Mouse (Mus musculus): ENCODE data around the gene 5830411N06Rik.

- TF ChIP-seq CTCF (IDR thresholded peaks at IDR 0.05; ENCODE audit: extremely low read depth, insufficient read length, insufficient replicate concordance, low read depth, low read length): no peak
- TF ChIP-seq POLR2A (IDR thresholded peaks at IDR 0.05; ENCODE audit: low read depth, low read length): no peak
Observed at GRCm38 (mm10) chr7:140228476-140228875, 18.6 kb upstream of the 5830411N06Rik start.
